Mouse (Mus musculus): ENCODE results near the gene Pgm1.

- TF ChIP-seq CTCF (IDR thresholded peaks at IDR 0.05; ENCODE audit: low read depth): no peak
- no peak for TF ChIP-seq EP300 (IDR thresholded peaks at IDR 0.05; ENCODE audit: low read depth)
These were observed 7.1 kb downstream of the Pgm1 start for GRCm38 (mm10) chr4:99936278-99936677.

Measured in liver, embryonic 14.5 days (tissue).